Mouse (Mus musculus) MEL (cell line): ENCODE results near the gene Calm3. TPM values are rescaled to one million over a fixed set of nuclear protein-coding genes. Genes with fewer than 3 reads are reported as not detected.

ENCODE experiments used
- DNase-seq: peaks from one replicate; pipeline ENCODE4 v3.0.0; 2011; ENCODE audit warnings: low read depth, low spot score
- H3K27ac ChIP-seq: 2 replicates; pipeline ENCODE4 v1.5.1; 2012; ENCODE audit warnings: low read depth, mild to moderate bottlenecking, control low read depth, low read length, moderate library complexity; ENCODE audit not compliant: control insufficient read depth
- H3K27me3 ChIP-seq, 2 experiments: fragments of 150-350 bp in 1 of 2; sonication (generic) in 1 of 2; 2 replicates each; pipeline ENCODE4 v1.6.1; 2012; ENCODE audit warnings: low read length in 2 of 2, mild to moderate bottlenecking in 2 of 2, improper control_type of control experiment in 1 of 2, moderate library complexity in 1 of 2; ENCODE audit not compliant: insufficient read depth in 2 of 2, control insufficient read depth in 1 of 2
- H3K36me3 ChIP-seq, 2 experiments: 2 replicates each; pipeline ENCODE4 v1.6.1; 2012 to 2014; ENCODE audit warnings: low read length in 2 of 2, improper control_type of control experiment in 1 of 2, inconsistent platforms in 1 of 2, mild to moderate bottlenecking in 1 of 2; ENCODE audit not compliant: insufficient read depth in 2 of 2, control insufficient read depth in 1 of 2
- H3K4me1 ChIP-seq, 2 experiments: fragments of 150-350 bp in 1 of 2; sonication (generic) in 1 of 2; 2 replicates each; pipeline ENCODE4 v1.6.1; 2012; ENCODE audit warnings: low read length in 2 of 2, improper control_type of control experiment in 1 of 2, mild to moderate bottlenecking in 1 of 2; ENCODE audit not compliant: insufficient read depth in 2 of 2, control insufficient read depth in 1 of 2
- H3K4me3 ChIP-seq, 2 experiments: fragments of 150-350 bp in 1 of 2; sonication (generic) in 1 of 2; 2 replicates each; pipeline ENCODE4 v1.5.1; 2012; ENCODE audit warnings: low read depth in 2 of 2, low read length in 2 of 2, mild to moderate bottlenecking in 2 of 2, moderate library complexity in 2 of 2, control low read depth in 1 of 2, improper control_type of control experiment in 1 of 2; ENCODE audit not compliant: control insufficient read depth in 1 of 2, insufficient read depth in 1 of 2
- H3K79me2 ChIP-seq: 2 replicates; pipeline ENCODE4 v1.6.1; 2012; ENCODE audit warnings: mild to moderate bottlenecking, low read length, moderate library complexity; ENCODE audit not compliant: control insufficient read depth, poor library complexity, insufficient read depth
- H3K9ac ChIP-seq: 2 replicates; pipeline ENCODE4 v1.6.1; 2012; ENCODE audit warnings: low read depth, mild to moderate bottlenecking, control low read depth, low read length, moderate library complexity; ENCODE audit not compliant: control insufficient read depth, poor library complexity, severe bottlenecking
- H3K9me3 ChIP-seq: fragments of 150-350 bp; sonication (generic); replicated peaks from 2 replicates; pipeline ENCODE4 v1.6.1; 2012; ENCODE audit warnings: mild to moderate bottlenecking, low read length, improper control_type of control experiment, moderate library complexity; ENCODE audit not compliant: insufficient read depth
- BHLHE40 ChIP-seq: IDR thresholded peaks from 2 replicates; pipeline ENCODE4 v1.6.1; 2012; ENCODE audit warnings: low read depth, mild to moderate bottlenecking, inconsistent platforms, low read length, improper control_type of control experiment, borderline replicate concordance
- CHD1 ChIP-seq: IDR thresholded peaks from 2 replicates; pipeline ENCODE4 v1.6.1; 2012; ENCODE audit warnings: low read depth, mild to moderate bottlenecking, inconsistent platforms, low read length, improper control_type of control experiment
- CHD2 ChIP-seq: IDR thresholded peaks from 2 replicates; pipeline ENCODE4 v1.6.1; 2011; ENCODE audit warnings: low read length, improper control_type of control experiment
- GABPA ChIP-seq: IDR thresholded peaks from 2 replicates; pipeline ENCODE4 v1.6.1; 2012; ENCODE audit warnings: low read depth, mild to moderate bottlenecking, inconsistent platforms, low read length, improper control_type of control experiment, moderate library complexity
- GATA1 ChIP-seq: IDR thresholded peaks from 2 replicates; pipeline ENCODE4 v1.6.1; 2011; ENCODE audit warnings: low read depth, low read length, improper control_type of control experiment
- HCFC1 ChIP-seq: IDR thresholded peaks from 2 replicates; pipeline ENCODE4 v1.6.1; 2012; ENCODE audit warnings: low read depth, mild to moderate bottlenecking, inconsistent platforms, low read length, improper control_type of control experiment, moderate library complexity
- KAT2A ChIP-seq: conservative IDR thresholded peaks from 2 replicates; pipeline ENCODE4 v1.6.1; 2012; ENCODE audit warnings: low read depth, low read length, improper control_type of control experiment, inconsistent platforms
- MAZ ChIP-seq: IDR thresholded peaks from 2 replicates; pipeline ENCODE4 v1.6.1; 2012; ENCODE audit warnings: low read depth, mild to moderate bottlenecking, inconsistent platforms, low read length, improper control_type of control experiment
- MXI1 ChIP-seq: IDR thresholded peaks from 2 replicates; pipeline ENCODE4 v1.6.1; 2011; ENCODE audit warnings: mild to moderate bottlenecking, low read depth, low read length, improper control_type of control experiment
- MYB ChIP-seq: IDR thresholded peaks from 2 replicates; pipeline ENCODE4 v1.6.1; 2011; ENCODE audit warnings: mild to moderate bottlenecking, low read depth, low read length, improper control_type of control experiment
- MYC ChIP-seq: IDR thresholded peaks from 2 replicates; pipeline ENCODE4 v1.6.1; 2011; ENCODE audit warnings: low read depth, mild to moderate bottlenecking, low read length, improper control_type of control experiment, moderate library complexity
- NELFE ChIP-seq: IDR thresholded peaks from 2 replicates; pipeline ENCODE4 v1.6.1; 2011; ENCODE audit warnings: low read depth, low read length, improper control_type of control experiment
- POLR2AphosphoS2 ChIP-seq: IDR thresholded peaks from 2 replicates; pipeline ENCODE4 v1.6.1; 2011; ENCODE audit warnings: low read length, improper control_type of control experiment
- RAD21 ChIP-seq: IDR thresholded peaks from 2 replicates; pipeline ENCODE4 v1.6.1; 2011; ENCODE audit warnings: mild to moderate bottlenecking, low read depth, low read length, improper control_type of control experiment
- SMC3 ChIP-seq: IDR thresholded peaks from 2 replicates; pipeline ENCODE4 v1.6.1; 2011; ENCODE audit warnings: low read depth, low read length, improper control_type of control experiment
- TCF12 ChIP-seq: IDR thresholded peaks from 2 replicates; pipeline ENCODE4 v1.6.1; 2014; ENCODE audit warnings: low read depth, mild to moderate bottlenecking, inconsistent platforms, low read length, improper control_type of control experiment, moderate library complexity
- USF1 ChIP-seq: IDR thresholded peaks from 2 replicates; pipeline ENCODE4 v1.6.1; 2014; ENCODE audit warnings: low read depth, mild to moderate bottlenecking, inconsistent platforms, low read length, improper control_type of control experiment, moderate library complexity
- USF2 ChIP-seq, 2 experiments: IDR thresholded peaks; 2 replicates each; pipeline ENCODE4 v1.6.1; 2011 to 2012; ENCODE audit warnings: improper control_type of control experiment in 2 of 2, low read length in 2 of 2, borderline replicate concordance in 1 of 2, inconsistent platforms in 1 of 2, low read depth in 1 of 2, mild to moderate bottlenecking in 1 of 2; ENCODE audit not compliant: insufficient read depth in 1 of 2
- ZC3H11A ChIP-seq: IDR thresholded peaks from 2 replicates; pipeline ENCODE4 v1.6.1; 2012; ENCODE audit warnings: low read depth, mild to moderate bottlenecking, inconsistent platforms, low read length, improper control_type of control experiment
- polyA plus RNA-seq, 2 experiments: library from polyadenylated mRNA; stranded (reverse) in 1 of 2; unstranded in 1 of 2; fragments of >175 nt in 1 of 2; fragments of >200 nt in 1 of 2; gene quantifications; 2 replicates each; pipeline versions ENCODE4 v1.2.1 to v1.2.4; 2012; ENCODE audit warnings: low replicate concordance in 2 of 2, low read depth in 1 of 2; ENCODE audit not compliant: insufficient read length in 2 of 2, insufficient read depth in 1 of 2, missing spikeins in 1 of 2
- total RNA-seq: library from RNA; depleted of rRNA; stranded (reverse); fragments of 300-350 nt; gene quantifications from 2 replicates; pipeline ENCODE4 v1.2.3, GENCODE M21; 2012

Calm3 gene
- total and polyA plus RNA-seq, 3 experiments = 482 to 1,030 (median 515) TPM

GRCm38 (mm10) chr7:16890536-16890935 lies 33.4 kb downstream of the Calm3 start:
- DNase-seq = no peak
- Histone ChIP-seq H3K27me3 (no peaks in the 10 kb centered on the region), H3K4me3 (no peak overlapping the region; a peak in 1 of 4 replicates), H3K27ac (no peak overlapping the region), H3K9ac (no peak overlapping the region), H3K79me2 (no peaks in the 10 kb centered on the region), H3K36me3 (no peaks in the 10 kb centered on the region), H3K4me1 (peaks cover 0 to 10% of the 10 kb centered on the region in 2 experiments; a peak in 2 of 4 replicates), H3K9me3 (no peaks in the 10 kb centered on the region)
- TF ChIP-seq SMC3 = no peak
- no peak for TF ChIP-seq USF2 (IDR thresholded peaks at IDR 0.05; ENCODE audit: borderline replicate concordance in 1 of 2, insufficient read depth in 1 of 2, low read depth in 1 of 2, low read length in 2 of 2)
- TF ChIP-seq NELFE = no peak

DNA sequence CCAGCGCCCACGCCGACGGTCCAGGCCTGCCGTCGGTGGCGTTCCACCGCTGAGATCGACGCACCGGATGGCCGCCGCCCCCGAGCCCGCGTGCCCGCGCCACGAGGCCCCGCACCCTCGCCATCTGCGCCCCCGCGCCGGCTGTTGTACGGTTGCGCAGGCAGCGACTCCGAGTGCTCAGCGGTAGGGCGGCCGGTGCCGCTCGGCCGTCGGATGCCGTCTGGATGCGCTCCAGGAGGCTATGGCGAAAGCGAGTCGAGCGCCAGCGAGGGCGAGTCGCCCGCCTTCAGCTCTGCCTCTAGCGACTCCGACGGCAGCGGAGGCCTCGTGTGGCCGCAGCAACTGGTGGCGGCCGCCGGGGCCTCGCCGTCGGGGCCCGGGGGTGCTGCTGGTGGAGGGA lies 38.0 kb downstream of the Calm3 start:
- Histone ChIP-seq H3K9me3 (no peaks in the 10 kb centered on the region), H3K36me3 (no peaks in the 10 kb centered on the region), H3K79me2 (no peaks in the 10 kb centered on the region), H3K4me1 (peaks cover 3 to 5% of the 10 kb centered on the region in 2 experiments; a peak in 2 of 4 replicates), H3K4me3 (no peak overlapping the region), H3K27me3 (no peaks in the 10 kb centered on the region), H3K27ac (no peak overlapping the region), H3K9ac (no peak overlapping the region)
- no peak for DNase-seq
- TF ChIP-seq KAT2A = no peak
- TF ChIP-seq MAZ = no peak
- TF ChIP-seq RAD21 = no peak
- TF ChIP-seq ZC3H11A = no peak
- no peak for TF ChIP-seq GATA1
- no peak for TF ChIP-seq POLR2AphosphoS2
- no peak for TF ChIP-seq TCF12
- TF ChIP-seq CHD1 = no peak
- TF ChIP-seq MYC = no peak
- TF ChIP-seq BHLHE40 = no peak
- TF ChIP-seq GABPA = no peak
- no peak for TF ChIP-seq CHD2

- TF ChIP-seq HCFC1 = no peak
- TF ChIP-seq MXI1 = no peak
- TF ChIP-seq USF1 = no peak
- TF ChIP-seq MYB = no peak
- TF ChIP-seq SMC3 = no peak
- TF ChIP-seq USF2 (IDR thresholded peaks at IDR 0.05; ENCODE audit: borderline replicate concordance in 1 of 2, insufficient read depth in 1 of 2, low read depth in 1 of 2, low read length in 2 of 2) = no peak
- Histone ChIP-seq H3K9me3 (no peaks in the 10 kb centered on the region), H3K36me3 (no peaks in the 10 kb centered on the region), H3K27me3 (no peaks in the 10 kb centered on the region), H3K4me1 (peaks cover 3 to 5% of the 10 kb centered on the region in 2 experiments; a peak in 2 of 4 replicates), H3K79me2 (no peaks in the 10 kb centered on the region), H3K9ac (no peak overlapping the region), H3K4me3 (no peak overlapping the region), H3K27ac (no peak overlapping the region)
- no peak for DNase-seq
Measured at GRCm38 (mm10) chr7:16885271-16885776, 38.6 kb downstream of the Calm3 start.
